Mouse (Mus musculus) heart, postnatal 0 days (tissue): ENCODE results near the gene Ifna11.
"Not testable (repeated sequence)": the region's sequence is repeated elsewhere in the genome, so short reads cannot be mapped to it uniquely, and the experiment has no call there.

Source experiments
- CTCF ChIP-seq: IDR thresholded peaks from 2 replicates; pipeline ENCODE4 v1.5.1; 2016; ENCODE audit warnings: antibody characterized with exemption, control low read depth, low read depth
- EP300 ChIP-seq: IDR thresholded peaks from 2 replicates; pipeline ENCODE4 v1.6.1; 2016; ENCODE audit warnings: antibody characterized with exemption, low read depth

DNA sequence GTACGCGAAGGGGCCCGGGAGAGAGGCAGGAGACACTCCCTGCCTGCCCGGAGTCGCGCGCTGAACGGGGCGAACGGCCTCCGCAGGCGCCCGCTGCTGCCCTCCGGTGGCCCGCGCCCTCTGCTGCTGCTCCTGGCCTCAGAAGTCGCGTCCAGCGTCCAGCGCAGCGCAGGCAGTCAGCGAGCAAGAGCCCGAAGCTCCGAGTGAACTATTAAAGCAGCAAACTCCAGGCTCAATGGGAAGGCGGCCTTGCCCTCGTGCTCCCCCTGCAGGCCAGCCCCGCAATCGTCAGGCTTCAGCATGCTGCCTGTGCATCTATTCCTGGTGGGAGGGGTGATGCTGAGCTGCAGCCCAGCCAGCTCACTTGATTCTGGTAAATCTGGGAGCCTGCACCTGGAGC, 22.7 kb upstream of the Ifna11 start, which contains the start of gene Gm13279:
- TF ChIP-seq CTCF, EP300: not testable (repeated sequence)
